ENCODE assay signal across 7 mouse cellular contexts in genomic region chr3:101161421-101161940, GRCm38 (mm10). TPM values are rescaled to one million over a fixed set of nuclear protein-coding genes. Genes with fewer than 3 reads are reported as not detected.
A peak's percentile ranks its signal among the peaks of the same experiment; 100 is the strongest.
DNase-seq lines count a peak whose midpoint lies in the region; ATAC-seq and TF ChIP-seq lines count a peak whose summit lies in the region.

No protein-coding gene starts in this region.

- no peaks in the 10 kb centered on the region for H3K27me3 ChIP-seq in forebrain, embryonic 14.5 days (replicated peaks; ENCODE audit: control insufficient read depth, insufficient read depth, low read length)
- no peaks in the 10 kb centered on the region for H3K27me3 ChIP-seq in limb, embryonic 15.5 days

- no peaks in the 10 kb centered on the region for H3K9me3 ChIP-seq in forebrain, embryonic 14.5 days (replicated peaks; ENCODE audit: control insufficient read depth, low read length)
- no peaks in the 10 kb centered on the region for H3K9me3 ChIP-seq in limb, embryonic 15.5 days

- H3K4me3 ChIP-seq in lung, adult 2 months (replicated peaks; ENCODE audit: extremely low read depth, low read depth, low read length) = no peak overlapping the region
- H3K4me3 ChIP-seq in forebrain, embryonic 14.5 days (ENCODE audit: low read depth, low read length) = no peak overlapping the region
- H3K4me3 ChIP-seq in limb, embryonic 15.5 days = peak overlapping the region; percentile 11; the same call in 1 of the 2 replicates

- TF ChIP-seq CTCF in lung, adult 2 months (IDR thresholded peaks at IDR 0.05; ENCODE audit: insufficient read depth, low read length) = no peak

- H3K9ac ChIP-seq in forebrain, embryonic 14.5 days (ENCODE audit: low read length) = no peak overlapping the region
- H3K9ac ChIP-seq in limb, embryonic 15.5 days = no peak overlapping the region

- DNase-seq in lung, postnatal 10 days = peak; percentile 13
- no peak for DNase-seq in lung, adult 2 months
- DNase-seq in forebrain, embryonic 14.5 days (ENCODE audit: low spot score) = peak; percentile 30
- DNase-seq in cerebellum, postnatal 10 days = no peak
- no peak for DNase-seq in thymus, postnatal 4 days
- no peak for DNase-seq in testis, postnatal 10 days (ENCODE audit: low spot score)

- H3K4me2 ChIP-seq in forebrain, embryonic 14.5 days (ENCODE audit: low read length) = no peak overlapping the region
- H3K4me2 ChIP-seq in limb, embryonic 15.5 days = peak overlapping the region; percentile 37

- H3K4me1 ChIP-seq in lung, adult 2 months (ENCODE audit: control insufficient read depth, insufficient read depth, low read length) = 0 out of 2 replicates have a peak, but pooled peaks cover 3% of the 10 kb centered on the region
- peaks cover 12% of the 10 kb centered on the region for H3K4me1 ChIP-seq in forebrain, embryonic 14.5 days (ENCODE audit: control insufficient read depth, insufficient read depth, low read length)
- H3K4me1 ChIP-seq in limb, embryonic 15.5 days = peaks cover 36% of the 10 kb centered on the region

- TF ChIP-seq POLR2A in lung, adult 2 months (IDR thresholded peaks at IDR 0.05; ENCODE audit: borderline replicate concordance, extremely low read depth, low read depth, low read length) = no peak

- ATAC-seq in forebrain, embryonic 14.5 days = peak; percentile 35; the same call in 1 of the 2 replicates
- peak; percentile 64 for ATAC-seq in limb, embryonic 15.5 days (ENCODE audit: insufficient number of reproducible peaks, low FRiP score, low TSS enrichment, low read depth)

- no peaks in the 10 kb centered on the region for H3K36me3 ChIP-seq in forebrain, embryonic 14.5 days (ENCODE audit: control insufficient read depth, insufficient read depth, low read length)
- no peaks in the 10 kb centered on the region for H3K36me3 ChIP-seq in limb, embryonic 15.5 days

- H3K27ac ChIP-seq in forebrain, embryonic 14.5 days (ENCODE audit: low read depth, low read length) = no peak overlapping the region
- H3K27ac ChIP-seq in limb, embryonic 15.5 days = peak overlapping the region; percentile 89

- WGBS in lung, adult 2 months = 53% methylated on average over 11 of the region's 11 CpGs
- WGBS in forebrain, embryonic 14.5 days = 25% methylated on average over 11 of the region's 11 CpGs
- WGBS in limb, embryonic 15.5 days = 24% methylated on average over 11 of the region's 11 CpGs

RNA-seq across cellular contexts. Expression of gene Ptgfrn, which starts 51.4 kb away (rescaled TPM):
- polyA plus RNA-seq in lung, adult 2 months (2012; rRNA removed) = 63.0 and 81.5 TPM in 2 replicates
- polyA plus RNA-seq in forebrain, embryonic 14.5 days (2014; fragmentation: Nextera tagmentation; extraction: Ambion mirVana) = 3.4 and 4.5 TPM in 2 replicates
- polyA plus RNA-seq in limb, embryonic 15.5 days (2015; fragmentation: Nextera tagmentation; extraction: Ambion mirVana) = 7.8 and 8.2 TPM in 2 replicates

Comparison
In these comparisons a context has a peak if more than half of its experiments do, and no peak if none do; other contexts are left out.
1. DNase-seq: peak in lung, postnatal 10 days (single experiment) and forebrain, embryonic 14.5 days (single experiment); none in lung, adult 2 months (single experiment), cerebellum, postnatal 10 days (0 of 2), thymus, postnatal 4 days (single experiment) and testis, postnatal 10 days (single experiment).